Mouse (Mus musculus): ENCODE measurements around the gene Ptpn14.

The Ptpn14 gene

GRCm38 (mm10) chr1:189919756-189920155 is 191.7 kb downstream of the Ptpn14 start:
- ChIA-PET CTCF (interaction anchor here in 1 of 4 experiments (2.5 kb wide), 1 partner anchor 36 kb away, joined by 6 read pairs; no protein-coding TSS in a partner anchor), POLR2A (interaction anchor here in 1 of 4 experiments (0.9 kb wide), 1 partner anchor 45 kb away, joined by 3 read pairs; no protein-coding TSS in a partner anchor)

GRCm38 (mm10) chr1:189920701-189921567 is 192.9 kb downstream of the Ptpn14 start:
- POLR2A ChIA-PET, result interaction anchor here in 3 of 4 experiments (0.9 to 1.8 kb wide), 7 partner anchors 9 to 53 kb away, joined by 3 to 6 read pairs (median 4); no protein-coding TSS in a partner anchor
- CTCF ChIA-PET, result interaction anchor here (0.6 to 2.5 kb wide), 6 partner anchors 33 to 894 kb away, joined by 3 to 6 read pairs (median 4); no protein-coding TSS in a partner anchor

- POLR2A ChIA-PET, result interaction anchor here in 3 of 4 experiments (0.9 to 1.8 kb wide), 6 partner anchors 9 to 53 kb away, joined by 3 to 6 read pairs (median 4); no protein-coding TSS in a partner anchor
- CTCF ChIA-PET, result interaction anchor here in 3 of 4 experiments (0.6 to 1.3 kb wide), 4 partner anchors 33 to 894 kb away, joined by 3 to 5 read pairs (median 4); no protein-coding TSS in a partner anchor
Measured at GRCm38 (mm10) chr1:189921568-189921817, 193.4 kb downstream of the Ptpn14 start.

- POLR2A ChIA-PET, result interaction anchor here in 2 of 4 experiments (0.7 to 2.3 kb wide), 10 partner anchors 10 to 277 kb away, joined by 3 to 8 read pairs (median 4); partner anchors contain the start of gene Cenpf (in 1 of the 2)
- CTCF ChIA-PET, result interaction anchor here in 3 of 4 experiments (0.6 to 1.3 kb wide), 8 partner anchors 13 to 897 kb away, joined by 3 to 7 read pairs (median 4); no protein-coding TSS in a partner anchor
Measured at GRCm38 (mm10) chr1:189921818-189922592, 193.9 kb downstream of the Ptpn14 start, which contains the start of gene Smyd2. Gene Smyd2, minus strand, starts transcription at chr1:189922363.

- POLR2A ChIA-PET, result interaction anchor here in 2 of 4 experiments (0.7 to 3.3 kb wide), 7 partner anchors 10 to 278 kb away, joined by 3 to 11 read pairs (median 4); partner anchors contain the start of gene Cenpf (in 1 of the 2)
- CTCF ChIA-PET, result interaction anchor here in 3 of 4 experiments (0.6 to 1.1 kb wide), 8 partner anchors 13 to 897 kb away, joined by 3 to 7 read pairs (median 4); no protein-coding TSS in a partner anchor
Measured at GRCm38 (mm10) chr1:189922721-189923120, 194.7 kb downstream of the Ptpn14 start.

GRCm38 (mm10) chr1:189923157-189923556 is 195.1 kb downstream of the Ptpn14 start:
- CTCF ChIA-PET, result interaction anchor here in 3 of 4 experiments (0.6 to 1.2 kb wide), 7 partner anchors 14 to 152 kb away, joined by 3 to 10 read pairs (median 4); no protein-coding TSS in a partner anchor
- POLR2A ChIA-PET, result interaction anchor here in 2 of 4 experiments (0.7 to 3.3 kb wide), 7 partner anchors 10 to 278 kb away, joined by 3 to 11 read pairs (median 4); partner anchors contain the start of gene Cenpf (in 1 of the 2)

- ChIA-PET POLR2A (interaction anchor here in 3 of 4 experiments (0.7 to 3.3 kb wide), 8 partner anchors 9 to 184 kb away, joined by 3 to 11 read pairs (median 4); no protein-coding TSS in a partner anchor), CTCF (interaction anchor here (0.6 to 2.9 kb wide), 14 partner anchors 8 to 221 kb away, joined by 3 to 15 read pairs (median 3); no protein-coding TSS in a partner anchor)
Measured at GRCm38 (mm10) chr1:189923871-189924568, 196.0 kb downstream of the Ptpn14 start.

- CTCF ChIA-PET, result interaction anchor here (0.5 to 2.9 kb wide), 9 partner anchors 10 to 853 kb away, joined by 3 to 18 read pairs (median 5); no protein-coding TSS in a partner anchor
- POLR2A ChIA-PET, result interaction anchor here in 1 of 4 experiments (1.2 kb wide), 1 partner anchor 38 kb away, joined by 4 read pairs; no protein-coding TSS in a partner anchor
Measured at GRCm38 (mm10) chr1:189926279-189926678, 198.2 kb downstream of the Ptpn14 start.

All from embryonic stem cell, embryonic (primary cell).